Mouse (Mus musculus) embryonic facial prominence, embryonic 13.5 days (tissue): ENCODE data around the gene Mrtfa. TPM values are rescaled to one million over a fixed set of nuclear protein-coding genes. Genes with fewer than 3 reads are reported as not detected.

Experiments
- ATAC-seq: fragments of 200-750 bp; cut with Nextera tagmentation; 2 replicates; pipeline ENCODE4 v1.8.0; 2017; ENCODE audit warnings: low read depth; ENCODE audit not compliant: insufficient number of reproducible peaks, insufficient read depth, low FRiP score, low TSS enrichment
- H3K27ac ChIP-seq: fragments of 300-500 bp; sonication (generic); 2 replicates; pipeline ENCODE4 v1.5.1; 2015; ENCODE audit warnings: moderate library complexity, mild to moderate bottlenecking, inconsistent platforms
- H3K27me3 ChIP-seq: fragments of 300-500 bp; sonication (generic); 2 replicates; pipeline ENCODE4 v1.6.1; 2015; ENCODE audit warnings: mild to moderate bottlenecking, inconsistent platforms
- H3K36me3 ChIP-seq: fragments of 300-500 bp; sonication (generic); 2 replicates; pipeline ENCODE4 v1.6.1; 2015; ENCODE audit warnings: mild to moderate bottlenecking, inconsistent platforms
- H3K4me1 ChIP-seq: fragments of 300-500 bp; sonication (generic); 2 replicates; pipeline ENCODE4 v1.6.1; 2015; ENCODE audit warnings: inconsistent platforms
- H3K4me2 ChIP-seq: fragments of 300-500 bp; sonication (generic); 2 replicates; pipeline ENCODE4 v1.6.1; 2015; ENCODE audit warnings: moderate library complexity, mild to moderate bottlenecking, inconsistent platforms
- H3K4me3 ChIP-seq: fragments of 300-500 bp; sonication (generic); 2 replicates; pipeline ENCODE4 v1.5.1; 2015; ENCODE audit warnings: mild to moderate bottlenecking, inconsistent platforms
- H3K9ac ChIP-seq: fragments of 300-500 bp; sonication (generic); 2 replicates; pipeline ENCODE4 v1.6.1; 2015; ENCODE audit warnings: mild to moderate bottlenecking, inconsistent platforms
- H3K9me3 ChIP-seq: fragments of 300-500 bp; sonication (generic); 2 replicates; pipeline ENCODE4 v1.6.1; 2016; ENCODE audit warnings: inconsistent platforms
- WGBS: fragments of 180-500 bp; shearing (Covaris S2); methylation state at CpG from one replicate; pipeline ENCODE4 v1.1.7; 2015; ENCODE audit warnings: mixed read lengths; 5-methylcytosine and 5-hydroxymethylcytosine counted together
- polyA plus RNA-seq: library from polyadenylated mRNA; unstranded; fragments of >200 nt; fragmentation: Nextera tagmentation; extraction: Ambion mirVana; gene quantifications from 2 replicates; pipeline ENCODE4 v1.2.1, GENCODE M21; 2015

Mrtfa gene
- polyA plus RNA-seq, 1 experiment from 2014 or later = 26.5 TPM

DNA sequence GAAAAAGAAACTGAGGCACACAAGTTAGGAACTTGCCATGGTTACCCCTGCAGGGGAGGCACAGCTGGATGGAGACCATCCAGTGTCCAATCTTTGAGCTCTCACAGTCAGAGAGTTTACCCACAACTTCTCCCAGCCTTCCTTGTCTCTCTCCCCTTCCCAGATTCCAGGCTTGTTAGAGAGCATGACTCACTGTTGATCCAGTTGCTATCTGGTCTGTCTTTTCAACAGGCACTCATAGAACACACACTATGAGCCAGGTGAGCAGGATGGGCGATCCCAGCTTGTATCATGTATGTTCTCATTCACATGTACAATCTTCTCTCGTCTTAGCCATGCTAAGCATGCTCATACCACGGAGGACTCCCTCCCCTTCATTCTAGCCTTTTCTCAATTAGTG is 111.3 kb downstream of the Mrtfa start:
- H3K4me3 ChIP-seq = no peak overlapping the region
- H3K4me2 ChIP-seq = no peak overlapping the region
- H3K4me1 ChIP-seq = peaks cover 19% of the 10 kb centered on the region
- 95% methylated on average over 3 of the region's 3 CpGs for WGBS
- no peak overlapping the region for H3K9ac ChIP-seq
- peaks cover 9% of the 10 kb centered on the region for H3K36me3 ChIP-seq
- H3K27ac ChIP-seq = no peak overlapping the region
- ATAC-seq = no peak
- H3K9me3 ChIP-seq = no peaks in the 10 kb centered on the region
- H3K27me3 ChIP-seq = no peaks in the 10 kb centered on the region

DNA sequence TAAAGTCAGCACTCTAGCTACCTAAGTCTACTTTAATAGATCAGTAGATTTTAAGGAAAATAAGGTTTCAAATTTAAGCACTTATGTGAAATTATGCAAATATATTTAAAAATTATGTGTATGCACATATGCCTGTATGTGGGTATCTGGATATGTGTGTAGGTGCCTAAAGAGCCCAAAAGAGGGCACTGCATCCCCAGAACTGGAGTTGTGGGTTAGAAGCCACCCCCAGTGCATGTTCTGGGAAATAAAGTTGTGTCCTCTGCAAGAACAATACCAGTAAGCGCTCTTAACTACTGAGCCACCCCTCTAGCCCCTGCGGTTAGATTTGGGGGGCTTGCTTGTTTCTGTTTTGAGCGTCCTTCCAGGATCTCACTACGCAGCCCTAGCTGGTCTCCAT is 113.0 kb downstream of the Mrtfa start:
- WGBS = 96% methylated on average over 4 of the region's 4 CpGs
- Histone ChIP-seq H3K27ac (no peak overlapping the region), H3K36me3 (peaks cover 9% of the 10 kb centered on the region), H3K9me3 (no peaks in the 10 kb centered on the region), H3K4me2 (no peak overlapping the region), H3K4me3 (no peak overlapping the region), H3K9ac (no peak overlapping the region), H3K27me3 (no peaks in the 10 kb centered on the region), H3K4me1 (peaks cover 5% of the 10 kb centered on the region; the same call in 1 of the 2 replicates)
- ATAC-seq = no peak

DNA sequence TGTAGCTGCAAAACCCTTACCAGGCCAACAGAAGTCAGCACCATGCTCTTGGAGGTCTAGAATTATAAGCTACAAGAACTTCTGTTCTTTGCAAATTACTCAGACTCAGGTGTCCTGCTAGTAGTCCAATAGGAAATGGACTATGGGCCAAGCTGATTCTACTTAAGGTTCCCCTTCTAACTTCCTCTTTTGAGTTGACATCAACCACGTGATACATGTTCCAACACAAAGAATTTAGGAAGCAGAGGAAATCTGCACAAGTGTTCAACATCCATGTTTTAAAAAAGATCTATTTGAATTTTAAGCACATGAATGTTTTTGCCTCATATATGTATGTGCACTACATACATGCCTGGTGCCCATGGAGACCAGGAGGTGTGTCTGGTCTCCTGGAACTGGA is 116.0 kb downstream of the Mrtfa start:
- no peak overlapping the region for H3K9ac ChIP-seq
- no peak overlapping the region for H3K27ac ChIP-seq
- no peaks in the 10 kb centered on the region for H3K4me1 ChIP-seq
- no peaks in the 10 kb centered on the region for H3K9me3 ChIP-seq
- 79% methylated on average over 1 of the region's 1 CpGs for WGBS
- H3K4me2 ChIP-seq = no peak overlapping the region
- H3K4me3 ChIP-seq = no peak overlapping the region
- H3K36me3 ChIP-seq = peaks cover 9% of the 10 kb centered on the region
- no peaks in the 10 kb centered on the region for H3K27me3 ChIP-seq
- no peak for ATAC-seq

DNA sequence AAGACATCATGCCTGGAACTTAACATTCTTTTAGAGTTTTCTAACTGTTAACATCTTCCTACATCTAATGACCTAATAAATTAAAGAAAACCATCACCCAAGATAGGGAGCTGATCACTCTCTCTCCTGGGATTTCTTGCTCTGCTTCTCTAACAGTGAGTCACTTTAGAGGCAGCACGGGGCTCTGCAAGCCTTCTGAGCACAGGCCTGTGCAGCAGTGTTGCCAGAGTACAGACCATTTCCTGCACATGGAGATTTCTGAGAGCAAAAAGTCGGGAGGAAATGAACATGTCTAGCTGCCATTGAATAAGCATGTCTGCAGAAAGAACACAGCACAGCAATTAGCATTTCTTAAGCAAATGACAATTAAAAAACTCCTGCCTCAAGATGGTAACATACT is 116.8 kb downstream of the Mrtfa start:
- WGBS = 56% methylated on average over 2 of the region's 2 CpGs
- Histone ChIP-seq H3K9ac (no peak overlapping the region), H3K27ac (no peak overlapping the region)

DNA sequence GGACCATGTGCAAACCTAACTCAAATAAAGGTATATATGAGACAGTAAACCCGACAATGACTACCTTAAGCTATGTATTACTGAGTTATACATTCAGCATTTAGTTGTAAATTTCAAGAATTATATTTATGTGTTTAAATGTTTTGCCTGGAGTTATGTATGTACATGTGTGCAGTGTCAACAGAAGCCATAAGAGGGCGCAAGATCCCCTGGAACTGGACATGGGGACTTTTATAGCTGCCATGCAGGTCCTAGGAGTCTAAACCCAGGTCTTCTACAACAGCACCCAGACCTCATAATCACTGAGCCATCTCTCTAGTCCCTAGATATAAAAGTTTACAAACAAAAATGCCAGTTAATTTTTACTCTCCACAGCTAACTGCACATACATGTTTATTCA is 117.8 kb downstream of the Mrtfa start:
- H3K4me2 ChIP-seq = no peak overlapping the region
- no peak overlapping the region for H3K4me3 ChIP-seq
- WGBS = 73% methylated on average over 2 of the region's 2 CpGs
- no peak overlapping the region for H3K9ac ChIP-seq
- H3K4me1 ChIP-seq = no peaks in the 10 kb centered on the region
- no peaks in the 10 kb centered on the region for H3K27me3 ChIP-seq
- H3K9me3 ChIP-seq = no peaks in the 10 kb centered on the region
- no peak overlapping the region for H3K27ac ChIP-seq
- peaks cover 9% of the 10 kb centered on the region for H3K36me3 ChIP-seq
- no peak for ATAC-seq

More for the DNA sequence above, 116.8 kb downstream of the Mrtfa start:
- H3K4me1 ChIP-seq = no peaks in the 10 kb centered on the region
- H3K4me2 ChIP-seq = no peak overlapping the region
- no peaks in the 10 kb centered on the region for H3K27me3 ChIP-seq
- H3K9me3 ChIP-seq = no peaks in the 10 kb centered on the region
- peaks cover 9% of the 10 kb centered on the region for H3K36me3 ChIP-seq
- H3K4me3 ChIP-seq = no peak overlapping the region
- no peak for ATAC-seq

DNA sequence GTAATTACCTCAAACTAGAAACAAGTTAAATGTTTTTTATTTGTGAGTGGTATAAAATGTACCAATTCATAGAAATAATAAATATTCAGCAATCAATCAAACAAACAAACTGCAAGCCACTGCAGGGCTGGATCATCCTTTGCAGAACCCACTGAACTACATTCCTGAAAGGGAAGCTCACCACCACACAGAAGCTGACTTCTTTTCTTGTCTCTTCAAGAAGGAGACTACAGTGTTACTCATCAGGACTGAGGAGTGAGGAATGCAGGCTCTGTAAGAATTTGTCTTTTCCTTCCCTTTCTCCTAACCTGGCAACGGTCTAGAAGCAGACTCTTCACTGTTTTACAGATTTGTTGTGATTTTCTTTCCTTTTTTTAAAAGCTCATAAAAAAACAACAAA is 120.1 kb downstream of the Mrtfa start:
- no peaks in the 10 kb centered on the region for H3K27me3 ChIP-seq
- H3K9ac ChIP-seq = no peak overlapping the region
- peaks cover 4% of the 10 kb centered on the region for H3K36me3 ChIP-seq
- no peak overlapping the region for H3K27ac ChIP-seq
- no peaks in the 10 kb centered on the region; the same call in 1 of the 2 replicates for H3K4me1 ChIP-seq
- H3K4me2 ChIP-seq = no peak overlapping the region
- WGBS = 58% methylated on average over 1 of the region's 1 CpGs
- H3K9me3 ChIP-seq = no peaks in the 10 kb centered on the region
- no peak for ATAC-seq
- no peak overlapping the region for H3K4me3 ChIP-seq

DNA sequence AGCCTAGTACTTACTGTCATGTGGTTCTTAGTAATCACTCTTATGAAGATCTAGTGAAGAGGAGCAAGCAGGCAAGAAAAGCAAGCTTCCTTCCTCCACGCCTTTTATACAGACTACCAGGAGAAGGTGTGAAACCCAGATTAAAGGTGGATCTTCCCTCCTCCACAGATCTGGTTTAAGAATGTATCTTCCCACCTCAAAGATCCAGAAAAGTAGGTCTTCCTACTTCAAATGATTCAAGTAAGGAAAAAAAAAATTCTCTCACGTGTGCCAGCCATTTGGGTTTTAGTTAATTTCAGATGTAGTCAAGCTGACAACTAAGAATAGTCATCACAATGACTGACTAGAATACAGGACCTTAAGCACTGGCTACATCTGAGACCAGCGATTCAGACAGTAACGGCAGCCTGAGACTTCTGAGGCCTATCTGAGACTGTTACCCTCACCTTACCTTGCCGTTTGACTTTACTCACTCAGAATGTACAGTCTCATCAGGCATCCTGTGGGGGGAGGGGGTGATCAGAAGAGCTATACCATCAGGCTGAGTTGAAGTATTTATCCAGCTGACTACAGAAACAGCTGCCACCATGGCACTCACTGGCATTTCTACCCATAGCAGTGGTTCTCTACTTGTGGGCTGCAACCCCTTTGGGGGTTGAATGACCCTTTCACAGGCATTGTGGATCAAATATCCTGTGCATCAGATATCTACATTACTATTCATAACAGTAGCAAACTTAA is 121.7 kb downstream of the Mrtfa start:
- no peaks in the 10 kb centered on the region for H3K36me3 ChIP-seq
- H3K4me2 ChIP-seq = no peak overlapping the region
- H3K9ac ChIP-seq = no peak overlapping the region
- H3K27ac ChIP-seq = no peak overlapping the region
- no peaks in the 10 kb centered on the region for H3K27me3 ChIP-seq
- H3K9me3 ChIP-seq = no peaks in the 10 kb centered on the region
- H3K4me3 ChIP-seq = no peak overlapping the region
- H3K4me1 ChIP-seq = no peaks in the 10 kb centered on the region; the same call in 1 of the 2 replicates
- ATAC-seq = no peak
- 89% methylated on average over 5 of the region's 5 CpGs for WGBS

DNA sequence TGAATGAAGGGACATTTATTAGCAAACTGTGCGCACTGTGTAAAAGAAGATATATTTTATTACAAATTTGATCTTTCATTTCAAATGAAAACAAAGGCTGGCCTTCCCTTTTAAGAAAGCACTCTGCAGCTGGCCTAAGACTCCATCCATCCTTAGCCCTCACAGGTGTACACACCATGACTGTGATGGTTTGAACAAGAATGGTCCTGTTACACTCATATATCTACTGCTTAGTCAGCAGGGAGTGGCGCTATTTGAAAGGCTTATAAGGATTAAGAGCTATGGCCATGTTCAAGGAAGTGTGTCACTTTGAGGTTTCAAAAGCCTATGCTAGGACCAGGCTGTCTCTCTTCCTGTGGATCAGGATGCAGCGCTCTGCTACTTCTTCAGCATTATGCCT is 122.8 kb downstream of the Mrtfa start:
- Histone ChIP-seq H3K4me3 (no peak overlapping the region), H3K9me3 (no peaks in the 10 kb centered on the region), H3K36me3 (no peaks in the 10 kb centered on the region), H3K4me2 (no peak overlapping the region), H3K9ac (no peak overlapping the region), H3K27me3 (no peaks in the 10 kb centered on the region), H3K4me1 (peaks cover 8% of the 10 kb centered on the region), H3K27ac (no peak overlapping the region)
- WGBS = 91% methylated on average over 3 of the region's 3 CpGs
- ATAC-seq = no peak

DNA sequence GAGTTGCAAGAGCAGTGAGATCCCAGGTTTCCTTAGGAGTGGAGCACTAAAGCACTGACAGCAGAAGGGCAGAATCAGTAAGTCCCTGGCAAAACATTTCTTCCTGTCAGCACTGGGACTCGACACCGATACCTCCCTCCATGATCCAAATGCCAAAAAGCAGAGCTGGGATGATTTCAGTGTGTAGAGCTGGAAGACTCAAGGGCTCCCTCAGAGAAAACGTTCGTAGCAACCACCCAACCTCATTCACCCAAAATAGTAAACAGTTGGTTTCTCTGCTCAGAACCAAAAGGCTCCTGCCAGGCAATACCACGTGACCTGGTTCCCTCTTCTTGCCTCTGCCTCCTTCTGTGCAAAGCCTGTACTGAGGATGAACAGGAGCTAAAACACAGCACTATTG is 123.6 kb downstream of the Mrtfa start:
- Histone ChIP-seq H3K27ac (no peak overlapping the region), H3K4me1 (peaks cover 16% of the 10 kb centered on the region), H3K27me3 (no peaks in the 10 kb centered on the region), H3K36me3 (no peaks in the 10 kb centered on the region), H3K4me3 (no peak overlapping the region), H3K9me3 (no peaks in the 10 kb centered on the region), H3K9ac (no peak overlapping the region), H3K4me2 (no peak overlapping the region)
- 66% methylated on average over 5 of the region's 5 CpGs for WGBS
- no peak for ATAC-seq

DNA sequence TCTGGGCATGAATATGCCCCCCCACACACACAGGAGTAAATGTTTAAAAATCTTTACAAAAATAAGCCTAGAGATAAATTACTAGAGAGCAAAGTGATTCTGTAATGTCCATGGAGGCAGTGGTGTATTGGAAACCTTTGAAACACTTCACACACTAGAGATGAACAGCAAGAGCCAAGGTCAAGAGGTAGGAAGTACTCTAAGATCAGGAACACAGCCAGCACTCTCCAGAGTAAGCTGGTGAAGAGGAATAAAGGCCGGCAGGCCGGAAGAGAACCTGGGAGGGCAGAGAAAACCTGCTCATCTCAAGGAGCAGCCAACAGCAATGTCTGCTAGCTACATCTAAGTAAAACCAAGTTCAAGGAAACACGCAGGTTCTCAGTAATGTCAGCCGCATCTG is 125.9 kb downstream of the Mrtfa start:
- Histone ChIP-seq H3K27me3 (no peaks in the 10 kb centered on the region), H3K4me2 (no peak overlapping the region), H3K4me1 (peaks cover 24% of the 10 kb centered on the region), H3K9ac (no peak overlapping the region), H3K9me3 (no peaks in the 10 kb centered on the region), H3K36me3 (no peaks in the 10 kb centered on the region), H3K4me3 (no peak overlapping the region), H3K27ac (no peak overlapping the region)
- no peak for ATAC-seq
- 96% methylated on average over 4 of the region's 4 CpGs for WGBS

DNA sequence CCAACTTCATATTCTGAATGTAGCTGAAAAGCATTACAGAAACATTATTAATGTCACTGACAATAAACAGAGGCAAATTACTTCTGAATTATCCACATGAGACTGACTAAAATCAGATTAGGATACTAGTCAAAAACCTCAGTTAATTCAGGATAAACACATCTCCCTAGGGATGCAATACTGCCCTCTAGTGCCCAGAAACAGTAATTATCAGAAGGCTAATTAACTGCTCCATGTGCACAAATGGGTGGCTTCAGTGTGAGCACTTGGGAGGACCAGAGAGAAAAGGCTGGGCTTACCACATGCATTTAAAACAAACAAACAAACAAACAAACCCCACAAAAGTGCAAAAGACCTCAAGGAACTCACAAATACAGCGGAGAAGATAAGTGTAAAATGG is 126.4 kb downstream of the Mrtfa start:
- H3K36me3 ChIP-seq = no peaks in the 10 kb centered on the region
- H3K9me3 ChIP-seq = no peaks in the 10 kb centered on the region
- no peak for ATAC-seq
- WGBS = 56% methylated on average over 1 of the region's 1 CpGs
- H3K4me1 ChIP-seq = peaks cover 24% of the 10 kb centered on the region
- no peak overlapping the region for H3K4me2 ChIP-seq
- no peak overlapping the region for H3K9ac ChIP-seq
- no peak overlapping the region for H3K27ac ChIP-seq
- no peaks in the 10 kb centered on the region for H3K27me3 ChIP-seq
- H3K4me3 ChIP-seq = no peak overlapping the region

DNA sequence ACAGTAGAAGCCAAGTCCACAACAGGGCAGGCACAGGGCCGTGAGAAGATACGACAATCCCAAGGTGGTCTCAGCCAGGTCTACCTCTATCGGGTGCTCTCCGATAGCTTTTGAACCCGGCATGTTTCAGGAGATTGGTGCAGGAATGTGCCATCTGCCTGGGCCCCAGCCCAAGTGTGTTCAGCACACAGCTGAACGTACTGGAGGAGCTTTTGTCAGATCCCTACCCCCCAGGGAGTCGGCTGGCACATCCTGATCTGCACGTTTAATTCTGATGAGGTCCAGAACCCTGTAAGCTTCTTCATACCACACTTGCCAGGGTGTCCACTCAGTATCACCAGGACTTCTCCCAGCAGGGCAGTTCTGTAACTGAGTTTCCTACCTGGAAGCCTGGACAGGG is 127.9 kb downstream of the Mrtfa start:
- Histone ChIP-seq H3K4me2 (peak overlapping the region; percentile 44), H3K27me3 (no peaks in the 10 kb centered on the region), H3K27ac (peak overlapping the region; percentile 83), H3K36me3 (no peaks in the 10 kb centered on the region), H3K9ac (0 out of 2 replicates have a peak overlapping the region, but pooled peaks have one; percentile 28), H3K4me1 (peaks cover 24% of the 10 kb centered on the region), H3K4me3 (no peak overlapping the region), H3K9me3 (no peaks in the 10 kb centered on the region)
- 23% methylated on average over 8 of the region's 8 CpGs for WGBS
- no peak for ATAC-seq
